Mouse (Mus musculus) cerebellum, postnatal 25 days (tissue): ENCODE data around the gene Gramd4.

Experiments used
- DNase-seq, 2 experiments: peaks; one replicate each; pipeline ENCODE4 v3.0.0; 2021; ENCODE audit warnings: mixed read lengths in 2 of 2

Gene Gramd4

DNA sequence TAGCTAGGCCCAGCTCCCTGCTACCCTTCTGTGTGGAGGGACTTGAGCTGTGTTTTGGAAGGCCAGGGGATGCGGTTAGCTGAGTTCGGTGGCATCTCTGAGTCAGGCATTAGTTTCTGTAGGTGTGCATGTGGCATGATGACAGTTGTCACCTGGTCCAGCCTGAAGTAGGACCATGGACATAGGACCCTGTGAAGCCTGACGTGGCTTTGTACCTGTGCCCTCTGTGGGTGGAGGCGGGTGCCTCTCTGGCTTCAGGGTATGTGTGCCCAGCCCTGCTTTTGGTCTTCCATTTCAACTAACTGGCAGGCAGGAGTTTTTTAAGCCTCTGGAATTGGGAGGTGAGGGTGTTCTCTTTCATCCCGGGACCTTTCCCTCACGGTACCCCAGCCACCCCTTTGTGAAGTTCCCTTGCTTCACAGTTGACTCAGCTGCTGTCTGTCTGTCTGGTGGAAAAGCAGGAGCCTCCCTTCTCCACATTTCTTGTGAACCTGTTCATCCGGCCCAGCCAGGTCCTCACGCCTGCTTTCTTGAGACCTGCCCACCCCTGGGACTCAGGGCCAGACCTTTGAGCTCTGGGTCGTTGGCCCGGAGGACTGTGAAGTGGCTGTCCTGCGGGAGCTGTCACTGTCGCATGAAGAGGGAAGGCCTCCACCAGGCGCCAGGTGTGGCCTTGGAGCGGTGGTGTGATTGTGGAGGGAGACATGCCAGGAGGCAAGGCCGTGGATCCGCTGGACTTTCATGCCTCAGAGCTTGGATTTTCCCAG, 16.9 kb downstream of the Gramd4 start:
- peak in 1 of 2 experiments; percentile 32 for DNase-seq

GRCm38 (mm10) chr15:86075305-86076047, 18.0 kb downstream of the Gramd4 start:
- no peak for DNase-seq

DNA sequence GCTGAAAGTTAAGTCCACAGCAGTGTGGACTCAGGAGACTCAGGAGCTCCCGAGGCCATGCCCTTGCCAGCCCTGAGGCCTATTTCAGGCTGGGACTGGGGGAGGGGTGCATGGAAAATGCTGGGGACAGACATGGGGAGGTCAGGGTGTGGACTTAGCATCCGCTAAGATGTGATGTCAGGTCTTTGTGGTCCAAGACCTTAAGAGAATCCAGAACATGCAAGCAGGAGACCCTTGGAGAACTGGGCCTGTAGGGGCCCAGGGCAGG, 18.5 kb downstream of the Gramd4 start:
- no peak for DNase-seq

DNA sequence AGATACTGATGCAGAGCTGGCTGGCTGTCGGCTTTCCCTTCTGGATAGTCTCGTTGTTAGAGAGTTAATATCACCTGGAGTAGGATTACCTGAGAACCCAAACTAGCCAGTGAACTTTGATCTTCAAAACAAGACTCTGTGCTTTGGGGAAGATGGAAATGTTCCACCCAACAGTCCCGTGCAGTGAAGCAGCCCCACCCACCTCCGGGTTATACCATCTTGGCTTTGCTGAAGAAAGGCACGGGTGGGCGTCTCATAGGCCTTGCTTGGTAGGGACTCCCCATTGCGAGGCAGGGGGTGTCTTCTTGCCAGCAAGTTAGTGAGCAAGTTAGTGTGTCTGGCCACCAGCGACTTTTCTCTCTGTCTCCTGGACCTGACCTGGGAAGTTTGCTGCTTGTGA, 18.9 kb downstream of the Gramd4 start:
- DNase-seq, result no peak

- no peak for DNase-seq
These were observed 20.4 kb downstream of the Gramd4 start for GRCm38 (mm10) chr15:86077934-86078333.

DNA sequence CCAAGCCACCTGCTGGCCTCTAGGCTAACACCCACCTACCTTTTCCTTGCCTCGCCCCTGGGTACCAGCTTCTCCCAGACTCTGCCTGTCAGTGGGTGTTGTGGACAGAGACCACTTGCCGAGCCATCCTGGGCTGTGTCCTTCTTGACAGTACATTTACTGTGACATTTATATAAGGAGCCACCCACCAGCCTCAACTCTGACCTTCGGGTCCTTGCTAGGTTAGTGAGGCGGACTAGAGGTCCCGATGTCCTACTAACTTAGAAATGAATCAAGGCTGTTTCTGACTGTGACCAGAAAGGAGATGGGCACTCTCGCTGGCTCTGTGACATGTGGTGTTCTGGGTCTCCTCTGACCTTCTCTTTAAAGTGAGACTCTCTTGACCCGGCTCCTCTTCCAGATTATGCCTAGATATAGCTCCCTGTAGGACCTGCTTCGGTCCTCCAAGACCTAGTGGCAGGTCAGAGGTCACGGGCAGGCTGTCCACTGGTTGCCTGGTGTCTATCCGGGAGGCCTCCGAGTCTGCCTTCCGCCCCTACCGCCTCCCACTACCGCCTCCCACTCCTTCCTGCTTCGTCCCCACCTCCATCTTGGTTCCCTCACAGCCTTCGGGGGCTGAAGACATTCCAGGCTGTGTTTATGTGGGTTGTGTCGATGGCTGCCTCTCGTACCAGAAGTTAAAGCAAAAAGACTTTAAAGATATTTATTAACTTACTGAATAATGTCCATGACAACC, 21.2 kb downstream of the Gramd4 start:
- DNase-seq, result no peak

- DNase-seq, result no peak
These were observed 22.0 kb downstream of the Gramd4 start for GRCm38 (mm10) chr15:86079467-86079866.

DNA sequence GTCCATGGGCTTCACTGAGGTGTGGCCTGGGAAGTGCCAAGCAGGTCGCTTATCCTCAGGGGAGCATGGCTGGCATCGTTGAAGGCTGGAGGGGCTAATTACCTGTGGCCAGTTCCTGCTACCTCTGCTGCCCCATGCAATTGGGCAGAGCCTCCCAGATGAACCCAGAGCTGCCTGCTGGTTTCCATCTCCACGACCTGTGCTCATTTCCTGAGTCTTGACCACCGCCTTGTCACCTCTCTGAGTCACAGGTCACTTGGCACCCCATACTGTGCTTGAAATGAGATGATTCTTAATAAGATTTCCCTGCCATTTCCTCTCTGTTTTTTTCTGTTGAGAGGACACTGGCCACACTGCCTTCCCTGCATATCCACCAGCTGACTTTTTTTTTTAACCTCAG, 22.4 kb downstream of the Gramd4 start:
- DNase-seq, result peak in 1 of 2 experiments; percentile 45

- DNase-seq, result no peak
These were observed 22.9 kb downstream of the Gramd4 start for GRCm38 (mm10) chr15:86080408-86080807.

DNA sequence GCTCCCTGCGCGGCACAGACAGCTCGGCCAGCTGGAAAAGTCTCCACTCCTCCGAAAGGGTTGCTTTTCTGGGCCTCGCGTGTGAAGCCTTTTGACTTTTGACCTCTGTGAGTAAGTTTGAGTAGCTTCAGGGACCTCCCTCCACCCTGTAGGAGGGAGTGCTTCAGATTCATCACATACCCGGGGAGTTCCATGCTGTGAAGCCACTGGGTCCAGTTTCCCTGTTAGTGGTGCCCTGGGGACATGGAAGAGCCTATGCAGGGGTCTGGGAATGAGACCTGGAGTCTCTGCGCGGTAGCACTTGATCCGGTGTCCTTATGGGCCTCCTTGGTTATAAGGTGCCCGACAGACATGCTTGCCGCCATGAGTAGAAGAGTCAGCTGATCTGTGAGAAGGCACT, 24.2 kb downstream of the Gramd4 start:
- DNase-seq, result no peak

- DNase-seq, result peak; percentile 92 to 93
These were observed 25.1 kb downstream of the Gramd4 start for GRCm38 (mm10) chr15:86082551-86082961.

GRCm38 (mm10) chr15:86083261-86083741, 25.8 kb downstream of the Gramd4 start:
- peak; percentile 60 to 65 for DNase-seq

- peak; percentile 59 to 69 for DNase-seq
These were observed 28.1 kb downstream of the Gramd4 start for GRCm38 (mm10) chr15:86085301-86086225.

- peak; percentile 51 to 58 for DNase-seq
These were observed 28.8 kb downstream of the Gramd4 start for GRCm38 (mm10) chr15:86086291-86086706.

- DNase-seq, result peak in 1 of 2 experiments; percentile 43
These were observed 30.2 kb downstream of the Gramd4 start for GRCm38 (mm10) chr15:86087591-86088149.

DNA sequence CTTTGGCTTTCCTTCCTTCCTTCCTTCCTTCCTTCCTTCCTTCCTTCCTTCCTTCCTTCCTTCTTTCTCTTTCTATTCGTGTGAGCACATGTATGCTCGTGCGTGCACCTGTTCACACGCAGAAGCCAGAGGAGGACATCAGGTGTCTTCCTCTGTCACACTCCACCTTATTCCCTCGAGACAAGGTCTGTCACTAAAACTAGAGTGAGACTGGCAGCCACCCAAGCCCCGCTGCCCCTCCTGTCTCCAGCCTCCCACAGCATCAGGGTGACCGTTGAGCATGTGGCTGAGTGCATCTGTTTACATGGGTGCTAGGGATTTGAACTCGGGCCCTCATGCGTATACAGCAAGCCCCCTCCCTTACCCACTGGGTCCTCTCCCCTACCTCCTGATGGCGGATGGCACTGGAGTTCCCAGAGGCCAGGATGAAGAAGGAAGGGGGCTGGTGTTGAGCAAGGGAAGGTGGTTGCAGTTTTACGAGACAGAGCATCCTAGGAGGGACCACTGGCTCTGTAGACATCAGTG, 30.8 kb downstream of the Gramd4 start:
- no peak for DNase-seq

DNA sequence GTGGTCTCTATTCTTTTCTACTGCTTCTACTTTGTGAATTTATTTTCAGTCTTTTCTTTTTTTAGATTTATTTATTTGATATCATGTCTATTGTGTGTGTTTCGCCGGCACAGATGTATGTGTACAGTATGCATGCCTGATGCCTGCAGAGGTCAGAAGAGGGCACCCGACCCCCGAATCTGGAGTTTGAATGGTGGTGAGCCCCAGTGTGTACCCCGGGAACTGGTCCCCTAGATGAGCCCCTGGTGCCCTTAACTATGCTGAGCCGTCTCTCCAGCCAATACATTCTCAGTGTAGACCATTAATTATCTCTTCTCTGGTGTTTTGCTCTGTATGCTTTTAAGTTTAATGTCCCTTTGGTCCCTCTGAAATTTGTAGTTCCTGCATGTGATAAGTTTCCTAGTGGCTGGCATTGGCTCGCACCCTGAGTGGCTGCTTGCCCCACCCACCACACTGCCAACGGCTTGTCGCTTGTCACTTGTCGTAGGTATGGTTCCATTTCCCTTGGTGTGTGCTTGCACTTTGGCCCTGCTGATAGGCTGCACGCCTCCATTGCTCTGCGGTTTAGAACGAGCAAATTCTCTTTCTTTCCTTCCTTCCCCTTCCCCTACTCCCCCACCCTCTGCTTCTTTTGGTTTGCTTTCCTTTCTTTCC, 31.7 kb downstream of the Gramd4 start:
- no peak for DNase-seq

- peak; percentile 52 to 54 for DNase-seq
These were observed 32.6 kb downstream of the Gramd4 start for GRCm38 (mm10) chr15:86089991-86090529.

GRCm38 (mm10) chr15:86090578-86090977, 33.1 kb downstream of the Gramd4 start:
- DNase-seq, result no peak

- no peak for DNase-seq
These were observed 33.9 kb downstream of the Gramd4 start for GRCm38 (mm10) chr15:86091201-86091997.
